Mouse (Mus musculus) cerebellum, adult 18-20 months (tissue): Measurements from ENCODE around the gene Gm10271.

ENCODE experiments used
- DNase-seq, 2 experiments: peaks; one replicate each; pipeline ENCODE4 v3.0.0; 2021

The Gm10271 gene

GRCm38 (mm10) chr10:116977858-116978257, 5.4 kb upstream of the Gm10271 start:
- no peak for DNase-seq

- no peak for DNase-seq
Observed at GRCm38 (mm10) chr10:116977455-116977854, 5.0 kb upstream of the Gm10271 start.

GRCm38 (mm10) chr10:116968741-116969140, 3.7 kb downstream of the Gm10271 start:
- no peak for DNase-seq

GRCm38 (mm10) chr10:116966065-116966464, 6.3 kb downstream of the Gm10271 start:
- DNase-seq, result no peak

GRCm38 (mm10) chr10:116965297-116965696, 7.1 kb downstream of the Gm10271 start:
- no peak for DNase-seq

- no peak for DNase-seq
Observed at GRCm38 (mm10) chr10:116964571-116964970, 7.8 kb downstream of the Gm10271 start.

GRCm38 (mm10) chr10:116964084-116964483, 8.3 kb downstream of the Gm10271 start:
- no peak for DNase-seq

- DNase-seq, result no peak
Observed at GRCm38 (mm10) chr10:116962803-116963202, 9.6 kb downstream of the Gm10271 start.

- no peak for DNase-seq
Observed at GRCm38 (mm10) chr10:116962152-116962551, 10.3 kb downstream of the Gm10271 start.

GRCm38 (mm10) chr10:116957867-116958551, 14.4 kb downstream of the Gm10271 start:
- DNase-seq, result no peak

- DNase-seq, result no peak
Observed at GRCm38 (mm10) chr10:116956483-116957158, 15.8 kb downstream of the Gm10271 start.

GRCm38 (mm10) chr10:116955191-116955590, 17.2 kb downstream of the Gm10271 start:
- DNase-seq, result no peak

- DNase-seq, result no peak
Observed at GRCm38 (mm10) chr10:116950886-116951285, 21.5 kb downstream of the Gm10271 start.

- peak; percentile 87 to 97 for DNase-seq
Observed at GRCm38 (mm10) chr10:116950009-116950769, 22.2 kb downstream of the Gm10271 start, which contains the start of gene Rab3ip. Rab3ip (minus strand) TSS chr10:116950769.

- peak in 1 of 2 experiments; percentile 68 for DNase-seq
Observed at GRCm38 (mm10) chr10:116949111-116950008, 23.0 kb downstream of the Gm10271 start.

GRCm38 (mm10) chr10:116948414-116948813, 24.0 kb downstream of the Gm10271 start:
- no peak for DNase-seq

GRCm38 (mm10) chr10:116944940-116945339, 27.5 kb downstream of the Gm10271 start:
- DNase-seq, result no peak

GRCm38 (mm10) chr10:116944144-116944543, 28.3 kb downstream of the Gm10271 start:
- DNase-seq, result no peak

GRCm38 (mm10) chr10:116943025-116943424, 29.4 kb downstream of the Gm10271 start:
- DNase-seq, result peak in 1 of 2 experiments; percentile 24

GRCm38 (mm10) chr10:116935028-116935427, 37.4 kb downstream of the Gm10271 start:
- no peak for DNase-seq

GRCm38 (mm10) chr10:116933794-116934193, 38.6 kb downstream of the Gm10271 start:
- DNase-seq, result no peak

- DNase-seq, result no peak
Observed at GRCm38 (mm10) chr10:116932418-116932817, 40.0 kb downstream of the Gm10271 start.
